Mouse (Mus musculus) embryonic stem cell, embryonic (primary cell): ENCODE measurements around the gene Gabbr2.

ENCODE experiments used
- CTCF ChIA-PET, 4 experiments: fragments of 300-600 bp in 2 of 4; fragments of 350-600 bp in 2 of 4; sonication (Branson Sonifier 250); formaldehyde crosslinking; loops; one replicate each; lab custom pipeline; 2022; ENCODE audit warnings: inconsistent platforms in 2 of 4; lab: Charles Lee
- POLR2A ChIA-PET, 4 experiments: fragments of 300-600 bp in 2 of 4; fragments of 350-600 bp in 2 of 4; sonication (Branson Sonifier 250); formaldehyde crosslinking; loops; one replicate each; lab custom pipeline; 2022; ENCODE audit warnings: antibody characterized with exemption in 4 of 4, inconsistent platforms in 1 of 4; lab: Charles Lee

Gabbr2 gene

DNA sequence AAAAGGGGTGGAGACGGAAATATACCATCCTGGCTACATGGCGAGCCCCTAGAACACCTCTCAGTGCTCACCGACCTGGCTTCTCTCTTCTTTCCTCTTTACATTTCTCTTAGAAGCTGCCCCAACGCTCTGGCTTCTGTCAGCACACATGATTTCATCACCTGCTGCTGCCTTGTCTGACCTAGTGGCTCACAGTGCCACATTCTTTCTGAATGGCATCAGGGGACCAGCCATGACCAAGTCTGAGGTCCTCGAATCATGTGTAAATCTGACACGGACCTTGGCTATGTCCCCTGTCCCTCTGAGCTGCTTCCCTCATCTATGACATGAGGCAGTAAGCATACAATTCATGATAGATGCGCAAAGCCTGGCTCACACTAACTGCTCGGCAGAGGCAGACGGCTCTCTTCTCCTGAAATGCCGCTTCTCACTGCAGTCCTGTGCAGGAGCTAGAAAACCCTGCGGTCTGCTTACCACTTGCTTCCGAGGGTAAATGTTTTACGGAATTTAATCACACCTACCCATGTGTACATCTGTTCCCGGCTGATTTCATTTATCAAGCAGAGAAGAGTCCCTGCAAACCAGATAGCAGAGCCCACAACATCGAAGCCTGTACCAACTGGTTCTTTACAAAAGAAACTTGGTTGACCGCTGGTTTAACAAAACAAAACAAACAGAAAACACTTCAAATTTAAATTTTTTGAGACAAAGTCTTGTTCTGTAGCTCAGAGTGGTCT is 270.7 kb downstream of the Gabbr2 start:
- CTCF ChIA-PET, result interaction anchor here in 1 of 4 experiments (1.0 to 1.7 kb wide), 6 partner anchors 11 to 329 kb away, joined by 3 to 11 read pairs (median 3); no protein-coding TSS in a partner anchor
- POLR2A ChIA-PET, result interaction anchor here in 1 of 4 experiments (0.5 to 0.6 kb wide), 2 partner anchors 110 to 663 kb away, joined by 8 read pairs; no protein-coding TSS in a partner anchor

DNA sequence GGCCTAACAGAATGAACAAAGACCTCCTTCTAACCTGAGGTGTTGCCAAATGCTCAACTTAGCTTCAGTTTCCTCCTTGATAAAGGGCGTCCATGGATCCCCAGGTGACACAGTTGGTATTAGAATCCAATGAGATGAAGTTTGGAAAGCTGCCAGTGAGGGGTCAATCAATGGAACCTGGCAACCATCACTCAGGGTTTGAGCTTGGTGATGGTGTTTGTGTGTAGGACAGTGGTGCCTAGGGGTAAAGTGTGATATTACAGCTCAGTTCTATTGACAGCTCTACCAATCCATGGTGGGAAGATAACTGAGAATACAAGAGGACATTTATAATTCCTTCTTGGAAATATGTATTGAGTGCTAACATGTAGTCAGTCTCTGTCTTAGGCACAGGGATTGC is 271.6 kb downstream of the Gabbr2 start:
- ChIA-PET CTCF (interaction anchor here in 2 of 4 experiments (0.5 to 1.7 kb wide), 9 partner anchors 8 to 401 kb away, joined by 3 to 11 read pairs (median 3); no protein-coding TSS in a partner anchor), POLR2A (interaction anchor here in 1 of 4 experiments (0.6 kb wide), 1 partner anchor 109 kb away, joined by 8 read pairs; no protein-coding TSS in a partner anchor)

DNA sequence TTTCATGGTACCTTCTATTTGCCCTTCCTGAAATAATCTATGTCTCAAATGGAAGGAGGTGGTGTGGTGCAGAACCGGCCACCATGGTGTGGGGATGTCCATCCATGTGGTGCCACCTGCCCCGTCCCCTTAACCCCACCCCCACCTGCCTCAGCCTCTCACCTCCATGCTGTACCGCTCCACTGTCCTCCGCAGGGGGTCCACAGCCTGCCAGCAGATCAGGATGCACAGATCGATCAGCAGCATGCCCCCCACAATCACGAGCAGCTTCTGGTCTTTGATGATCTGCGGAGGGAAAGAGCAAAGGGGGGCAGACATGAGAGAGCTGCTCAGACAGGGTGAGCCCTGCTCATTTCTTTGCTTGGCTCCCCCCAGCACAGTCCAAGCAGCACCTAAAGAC is 273.0 kb downstream of the Gabbr2 start:
- ChIA-PET CTCF (interaction anchor here in 2 of 4 experiments (0.6 kb wide), 2 partner anchors 152 to 324 kb away, joined by 3 to 5 read pairs; no protein-coding TSS in a partner anchor), POLR2A (no interaction called here)

DNA sequence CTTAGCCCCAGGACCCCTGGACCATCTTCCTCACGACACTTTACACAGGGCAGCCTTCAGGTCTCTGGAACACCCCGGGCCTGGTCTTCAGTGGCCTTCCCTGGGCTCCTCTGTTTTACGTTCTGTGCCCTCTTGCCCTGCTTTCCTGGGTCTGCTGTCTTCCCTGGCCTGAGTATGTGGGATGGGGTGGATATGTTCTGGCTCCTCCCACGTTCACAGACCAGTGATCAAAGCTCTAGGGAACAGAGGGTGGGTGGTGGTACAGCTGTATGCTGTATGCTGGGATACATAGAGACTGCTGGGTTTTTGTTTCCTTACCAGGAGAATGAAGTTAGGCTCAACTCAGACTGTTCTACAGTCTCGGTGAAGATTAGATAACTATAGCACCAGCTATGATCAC is 274.5 kb downstream of the Gabbr2 start:
- ChIA-PET POLR2A (no interaction called here), CTCF (no interaction called here)

DNA sequence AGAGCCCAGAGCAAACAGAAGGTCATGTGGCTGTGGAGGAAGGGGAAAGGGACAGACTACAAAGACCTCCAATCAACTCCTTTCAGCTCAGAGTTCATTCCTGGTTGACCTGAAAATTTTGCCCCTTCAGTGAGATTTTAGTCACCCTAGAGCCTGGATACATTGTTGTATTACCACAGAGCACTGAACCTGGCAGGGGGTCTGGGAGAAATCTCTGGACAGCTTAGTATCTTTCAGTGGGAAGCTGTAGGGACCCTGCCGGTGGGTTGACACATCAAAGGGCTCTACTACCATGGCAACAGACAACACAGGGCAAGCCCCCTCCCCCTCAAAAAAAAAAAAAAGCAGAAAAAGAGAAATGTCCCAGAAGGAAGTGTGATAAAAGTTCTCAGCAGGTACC is 275.3 kb downstream of the Gabbr2 start:
- POLR2A ChIA-PET, result interaction anchor here in 1 of 4 experiments (0.6 kb wide), 1 partner anchor 1209 kb away, joined by 5 read pairs; no protein-coding TSS in a partner anchor
- CTCF ChIA-PET, result no interaction called here

DNA sequence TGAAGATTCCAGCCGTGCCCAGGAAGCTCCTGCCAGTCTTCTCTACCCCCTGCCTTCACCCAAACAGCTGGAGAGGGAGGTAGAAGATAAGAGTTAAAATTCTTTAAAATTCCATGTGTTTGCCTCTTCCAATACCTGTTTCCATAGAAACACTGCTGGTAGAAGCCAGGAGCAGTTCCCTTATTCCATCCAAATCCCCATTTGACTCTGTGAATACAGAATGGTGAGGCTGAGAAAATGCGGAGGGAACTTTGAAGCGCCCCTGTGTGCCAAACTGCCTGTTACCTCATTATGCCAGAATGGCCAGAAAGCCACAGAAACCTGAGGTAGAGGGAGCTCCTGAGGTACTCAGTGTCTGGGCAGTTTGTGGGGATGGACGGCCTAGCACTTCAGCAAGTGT is 281.1 kb downstream of the Gabbr2 start:
- CTCF ChIA-PET, result interaction anchor here in 1 of 4 experiments (2.3 kb wide), 1 partner anchor 9 kb away, joined by 8 read pairs; no protein-coding TSS in a partner anchor

DNA sequence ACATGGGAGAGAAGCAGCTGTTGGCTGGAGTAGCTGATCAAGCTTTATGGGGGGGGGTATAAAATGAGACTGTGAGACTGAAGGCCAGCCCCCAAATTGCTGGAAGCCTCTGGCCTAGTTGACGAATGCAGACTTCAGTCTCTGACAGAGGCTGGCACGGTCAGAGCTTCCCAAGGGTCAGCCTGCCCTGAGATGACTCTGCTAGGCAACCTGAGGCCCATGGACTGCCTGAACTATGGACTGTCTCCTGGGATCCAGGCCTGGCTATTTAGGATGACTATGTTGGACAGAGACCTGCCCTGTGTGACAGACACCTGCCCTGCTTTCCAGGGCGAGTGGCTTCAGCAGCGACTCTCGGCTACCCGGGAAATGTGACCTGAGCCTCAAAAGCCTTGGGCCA is 281.7 kb downstream of the Gabbr2 start:
- POLR2A ChIA-PET, result interaction anchor here in 1 of 4 experiments (0.6 to 1.3 kb wide), 2 partner anchors 13 to 182 kb away, joined by 3 read pairs; no protein-coding TSS in a partner anchor
- CTCF ChIA-PET, result interaction anchor here in 2 of 4 experiments (0.6 to 2.3 kb wide), 2 partner anchors 10 to 108 kb away, joined by 3 to 8 read pairs; partner anchors contain the start of gene Coro2a (in 1 of the 2)

More for the DNA sequence above, 281.1 kb downstream of the Gabbr2 start:
- POLR2A ChIA-PET, result interaction anchor here in 1 of 4 experiments (0.8 to 1.3 kb wide), 2 partner anchors 13 to 108 kb away, joined by 3 read pairs; no protein-coding TSS in a partner anchor

DNA sequence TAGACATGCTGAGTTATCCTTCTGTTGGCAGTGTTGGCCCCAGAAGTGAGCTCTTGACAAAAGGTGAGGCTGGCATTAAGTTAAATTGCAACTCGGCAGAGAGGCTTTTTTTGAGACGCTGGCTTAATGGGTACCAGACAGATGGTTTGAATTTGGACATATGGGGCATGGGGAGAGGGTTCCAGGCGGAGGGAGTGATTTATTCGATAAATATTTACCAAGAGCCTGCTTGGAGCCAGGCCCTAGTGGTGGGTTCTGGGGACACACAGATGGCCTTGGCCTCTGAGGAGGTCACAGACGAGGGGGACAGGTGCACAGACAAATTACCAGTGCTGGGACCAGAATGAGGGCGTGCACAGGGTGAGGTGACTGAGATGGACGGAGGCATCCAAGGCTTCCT is 282.2 kb downstream of the Gabbr2 start:
- ChIA-PET POLR2A (interaction anchor here in 1 of 4 experiments (0.6 kb wide), 1 partner anchor 181 kb away, joined by 3 read pairs; no protein-coding TSS in a partner anchor), CTCF (interaction anchor here in 2 of 4 experiments (0.6 to 2.3 kb wide), 2 partner anchors 10 to 108 kb away, joined by 3 to 8 read pairs; partner anchors contain the start of gene Coro2a (in 1 of the 2))

DNA sequence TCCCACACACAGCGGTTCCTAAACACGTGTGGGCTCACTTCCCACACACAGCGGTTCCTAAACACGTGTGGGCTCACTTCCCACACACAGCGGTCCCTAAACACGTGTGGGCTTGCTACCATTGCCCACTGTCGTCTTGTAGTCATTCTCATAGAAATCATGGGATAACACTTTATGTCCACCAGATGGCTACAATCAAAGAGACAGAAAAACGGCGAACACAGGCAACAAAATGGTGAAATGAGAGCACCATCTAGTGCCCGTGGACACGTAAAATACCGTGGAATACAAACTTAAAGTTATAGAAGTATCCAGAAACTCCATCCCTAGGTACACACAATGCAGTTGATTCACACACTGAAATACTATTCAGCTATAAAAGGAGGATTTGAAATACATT is 285.9 kb downstream of the Gabbr2 start:
- ChIA-PET CTCF (interaction anchor here in 2 of 4 experiments (0.6 to 1.1 kb wide), 3 partner anchors 47 to 331 kb away, joined by 3 to 5 read pairs (median 3); no protein-coding TSS in a partner anchor), POLR2A (no interaction called here)

DNA sequence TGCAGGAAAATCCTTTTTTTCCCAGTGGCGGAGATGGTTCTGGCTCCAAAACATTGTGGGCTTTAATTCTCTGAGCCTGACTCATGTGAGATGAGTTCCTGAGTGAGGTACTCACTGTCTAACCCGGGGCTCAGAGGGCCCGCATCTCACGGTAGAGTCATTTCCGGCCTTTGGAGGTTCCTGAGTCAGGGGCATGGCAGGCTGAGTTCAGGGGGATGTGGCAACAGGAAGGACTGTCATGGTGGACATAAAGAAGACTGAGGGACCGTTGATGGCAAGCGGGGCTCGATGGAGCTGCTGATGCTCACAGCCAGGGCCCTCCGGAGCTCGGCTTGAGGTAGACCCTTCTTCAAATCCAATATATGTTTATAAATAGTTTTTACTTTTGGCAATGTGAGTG is 288.5 kb downstream of the Gabbr2 start:
- ChIA-PET CTCF (interaction anchor here in 1 of 4 experiments (0.5 kb wide), 1 partner anchor 101 kb away, joined by 11 read pairs; the partner anchor contains the start of gene Coro2a), POLR2A (interaction anchor here in 1 of 4 experiments (1.0 kb wide), 1 partner anchor 109 kb away, joined by 3 read pairs; no protein-coding TSS in a partner anchor)

DNA sequence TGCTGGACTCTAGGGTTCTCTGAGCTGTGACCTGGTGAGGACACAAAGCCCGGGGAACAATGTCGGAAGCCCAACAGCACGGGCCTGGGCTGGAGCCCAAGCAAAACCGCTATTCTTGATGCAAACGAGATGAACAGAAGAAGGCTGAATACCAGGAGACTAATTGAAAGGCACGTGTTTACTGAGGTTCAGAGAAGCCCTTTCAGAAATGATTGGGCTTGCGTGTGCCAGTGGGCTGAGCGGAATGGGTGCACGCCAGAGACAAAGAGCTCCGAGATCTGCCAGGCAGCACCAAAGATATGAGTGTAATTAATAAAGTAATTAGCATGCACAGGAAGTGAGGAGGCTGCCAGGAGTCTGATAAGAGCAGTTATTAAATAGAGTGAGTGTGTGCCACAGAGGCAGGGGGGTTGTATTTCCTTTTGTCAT is 291.4 kb downstream of the Gabbr2 start:
- ChIA-PET POLR2A (no interaction called here), CTCF (interaction anchor here in 1 of 4 experiments (0.6 kb wide), 1 partner anchor 34 kb away, joined by 17 read pairs; no protein-coding TSS in a partner anchor)

DNA sequence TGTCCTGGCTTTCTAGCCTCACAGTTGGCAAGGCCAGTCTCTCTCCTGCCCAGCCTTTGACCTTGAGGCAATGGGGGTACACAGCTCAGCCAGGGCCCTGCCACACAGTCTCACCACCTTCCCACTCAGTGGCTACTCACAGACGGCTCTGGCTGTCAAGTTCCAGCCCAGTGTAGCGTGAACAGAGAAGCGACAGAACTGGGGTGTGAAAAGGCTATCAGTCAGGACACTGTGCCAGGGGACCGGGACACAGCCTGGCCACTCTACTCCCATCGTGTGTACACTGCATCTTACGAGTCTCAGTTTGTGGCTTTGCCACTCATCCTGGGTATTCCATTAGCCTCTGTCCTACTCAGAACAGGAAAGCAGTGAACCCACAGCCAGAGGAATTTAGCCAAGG is 295.2 kb downstream of the Gabbr2 start:
- ChIA-PET POLR2A (no interaction called here), CTCF (interaction anchor here in 1 of 4 experiments (1.3 kb wide), 1 partner anchor 85 kb away, joined by 3 read pairs; no protein-coding TSS in a partner anchor)

DNA sequence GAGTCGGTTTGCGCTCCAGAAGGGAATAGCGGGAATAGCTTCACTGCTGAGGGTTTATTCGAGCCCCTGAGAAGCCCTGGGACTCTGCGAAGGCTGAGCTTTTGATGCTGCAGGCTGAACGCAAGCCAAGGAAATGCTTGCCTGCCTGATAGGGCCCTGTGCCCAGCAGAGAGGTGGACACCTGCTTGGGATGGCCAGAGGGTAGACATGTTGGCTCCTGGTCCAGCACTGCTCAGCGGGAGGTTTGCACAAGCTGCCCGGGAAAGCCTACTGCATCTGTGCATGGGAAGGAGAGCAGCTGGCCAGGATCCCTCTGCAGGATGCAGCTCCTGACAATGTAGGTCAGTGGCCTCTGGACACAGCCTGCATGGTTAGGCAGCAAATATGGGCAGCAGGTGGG is 301.1 kb downstream of the Gabbr2 start:
- POLR2A ChIA-PET, result interaction anchor here in 1 of 4 experiments (1.0 kb wide), 1 partner anchor 25 kb away, joined by 4 read pairs; no protein-coding TSS in a partner anchor
- CTCF ChIA-PET, result interaction anchor here (0.6 to 3.7 kb wide), 16 partner anchors 16 to 719 kb away, joined by 3 to 19 read pairs (median 4); no protein-coding TSS in a partner anchor

DNA sequence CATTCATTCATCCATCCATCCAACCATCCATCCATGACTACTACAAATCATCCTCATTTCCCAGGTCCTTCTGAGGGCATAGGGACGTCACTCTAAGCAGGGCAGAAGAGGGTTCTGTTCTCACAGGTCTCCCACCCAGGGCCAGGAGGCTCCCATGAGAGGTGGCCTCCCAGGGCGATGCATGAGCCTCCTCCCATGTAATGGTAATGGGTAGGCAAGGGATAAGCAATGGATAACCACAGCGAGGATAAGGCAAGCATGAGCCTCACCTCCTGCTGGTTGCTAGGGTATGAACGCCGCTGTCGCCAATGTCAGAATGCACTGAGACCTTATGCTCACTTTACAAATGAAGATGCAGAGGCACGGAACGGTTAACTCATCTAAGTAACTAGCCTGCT is 301.7 kb downstream of the Gabbr2 start:
- POLR2A ChIA-PET, result interaction anchor here in 1 of 4 experiments (0.6 to 1.0 kb wide), 2 partner anchors 24 to 81 kb away, joined by 4 read pairs; no protein-coding TSS in a partner anchor

DNA sequence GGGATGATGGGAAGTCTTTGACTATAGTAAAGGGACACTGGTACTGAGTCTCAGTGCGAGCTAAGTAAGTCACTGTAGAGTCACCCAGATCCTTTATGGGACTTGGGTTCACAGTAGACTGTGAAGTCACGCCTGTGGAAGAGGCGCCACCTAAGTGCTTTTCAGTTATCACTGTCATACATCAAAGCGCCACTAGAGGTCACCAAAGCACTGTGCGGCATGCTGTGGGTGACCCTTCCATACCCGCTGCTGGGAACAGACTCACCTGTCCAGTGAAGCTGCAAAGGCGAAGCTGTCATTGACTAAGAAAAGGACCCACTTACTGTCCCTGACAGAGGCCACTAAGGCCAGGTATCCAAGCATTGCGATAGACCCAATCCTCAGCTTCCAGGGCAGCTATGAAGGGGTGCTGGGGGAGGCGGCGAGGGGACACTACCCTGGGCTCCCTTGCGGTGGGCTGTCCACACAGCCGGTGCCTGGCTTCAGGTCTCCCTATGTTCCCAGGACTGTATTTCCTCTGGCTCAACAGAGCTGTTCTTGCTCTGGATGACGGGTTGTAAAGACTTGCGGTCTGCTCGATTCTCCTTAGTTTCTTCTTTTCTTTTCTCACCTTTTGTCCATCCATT is 302.2 kb downstream of the Gabbr2 start:
- ChIA-PET CTCF (interaction anchor here (0.6 to 3.7 kb wide), 25 partner anchors 8 to 361 kb away, joined by 3 to 19 read pairs (median 4); no protein-coding TSS in a partner anchor), POLR2A (interaction anchor here in 1 of 4 experiments (0.6 to 1.0 kb wide), 3 partner anchors 11 to 277 kb away, joined by 3 to 4 read pairs (median 3); no protein-coding TSS in a partner anchor)

More for the DNA sequence above, 301.7 kb downstream of the Gabbr2 start:
- CTCF ChIA-PET, result interaction anchor here (0.7 to 3.7 kb wide), 25 partner anchors 7 to 360 kb away, joined by 3 to 19 read pairs (median 4); no protein-coding TSS in a partner anchor

DNA sequence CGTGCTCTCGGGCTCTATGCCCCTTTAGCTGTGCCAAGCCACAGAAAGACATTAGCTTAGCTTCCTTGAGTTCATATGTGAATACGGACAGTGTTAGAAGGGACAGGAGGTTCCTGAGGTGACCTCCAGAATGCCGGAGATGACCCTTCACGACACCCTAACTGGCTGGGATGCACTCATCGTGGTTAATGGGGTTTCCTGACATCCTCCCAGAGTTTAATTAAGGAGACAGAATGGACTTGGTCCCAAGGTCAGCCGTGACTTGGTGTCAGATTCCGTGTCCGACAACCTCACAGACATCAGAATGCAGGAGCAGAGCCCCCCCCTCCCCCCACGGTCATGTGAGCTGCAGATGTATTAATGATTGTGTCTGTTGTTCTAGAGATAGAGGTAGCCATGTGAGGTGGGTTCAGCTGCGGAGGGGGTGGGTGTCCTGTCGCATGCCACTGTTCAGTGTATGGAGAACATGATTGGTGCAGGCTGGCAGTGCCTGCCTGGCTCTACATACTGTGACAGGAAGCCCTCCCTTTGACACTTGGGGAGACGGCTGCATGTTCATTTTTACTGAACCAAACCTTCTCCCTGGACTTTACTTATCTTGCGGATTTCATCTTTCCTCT is 303.4 kb downstream of the Gabbr2 start:
- CTCF ChIA-PET, result interaction anchor here in 2 of 4 experiments (0.7 to 3.0 kb wide), 7 partner anchors 11 to 333 kb away, joined by 3 to 13 read pairs (median 4); no protein-coding TSS in a partner anchor
- POLR2A ChIA-PET, result interaction anchor here in 1 of 4 experiments (1.0 kb wide), 1 partner anchor 10 kb away, joined by 3 read pairs; no protein-coding TSS in a partner anchor

DNA sequence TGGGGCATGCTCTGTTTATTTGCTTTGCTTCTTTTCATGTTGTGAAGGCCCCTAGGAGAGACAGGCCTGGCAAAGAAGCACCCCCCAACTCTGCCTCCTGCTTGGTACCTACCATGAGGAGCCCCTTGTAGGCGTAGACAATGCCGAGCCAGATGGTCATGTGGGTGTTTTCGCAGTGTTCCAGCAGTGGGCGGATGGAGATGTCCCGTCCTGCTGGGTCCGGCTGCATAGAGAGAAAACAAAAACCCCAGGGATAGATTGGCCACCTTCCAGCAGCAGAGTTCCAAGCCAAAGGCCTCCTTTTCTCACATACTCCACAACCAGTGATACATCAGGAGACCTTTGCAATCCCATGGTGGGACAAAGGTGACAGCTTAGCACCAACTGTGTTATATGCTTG is 307.5 kb downstream of the Gabbr2 start:
- ChIA-PET CTCF (interaction anchor here in 1 of 4 experiments (0.6 kb wide), 1 partner anchor 73 kb away, joined by 3 read pairs; no protein-coding TSS in a partner anchor), POLR2A (no interaction called here)
